Mouse (Mus musculus): ENCODE results near the gene Atxn1. TPM values are rescaled to one million over a fixed set of nuclear protein-coding genes. Genes with fewer than 3 reads are reported as not detected.
A peak's percentile ranks its signal among the peaks of the same experiment; 100 is the strongest.

Gene Atxn1
- total and polyA plus RNA-seq, 3 experiments = 8.0 to 13.1 (median 9.7) TPM

DNA sequence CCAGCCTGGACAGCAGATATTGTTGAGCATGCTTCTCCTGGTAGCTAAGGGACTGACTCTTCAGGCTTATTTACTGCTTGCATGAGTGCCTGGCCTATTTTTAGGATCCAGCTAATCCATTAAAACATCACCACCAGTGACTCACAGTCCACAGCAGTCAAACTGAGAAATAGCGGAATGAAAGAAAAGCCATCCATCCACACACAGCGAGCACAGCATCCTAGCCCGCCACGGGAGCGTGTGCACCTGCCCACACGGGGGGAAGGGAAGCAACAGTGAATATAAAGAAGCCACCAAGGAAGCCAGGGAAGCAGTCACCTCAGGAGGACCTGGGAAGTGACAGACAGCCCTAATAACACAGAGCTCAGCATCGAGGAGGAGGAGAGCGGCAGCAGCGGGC, 402.8 kb downstream of the Atxn1 start:
- no peaks in the 10 kb centered on the region for H3K27me3 ChIP-seq (replicated peaks)
- no peak overlapping the region for H3K27ac ChIP-seq (ENCODE audit: insufficient read depth, low read depth)
- no peak overlapping the region for H3K9ac ChIP-seq (ENCODE audit: insufficient read depth, low read depth)
- H3K79me2 ChIP-seq (replicated peaks; ENCODE audit: control insufficient read depth, extremely low read depth, insufficient read depth, poor library complexity, severe bottlenecking) = no peaks in the 10 kb centered on the region
- H3K9me3 ChIP-seq (replicated peaks; ENCODE audit: low read length) = no peaks in the 10 kb centered on the region
- H3K4me1 ChIP-seq (ENCODE audit: control insufficient read depth in 1 of 2, insufficient read depth in 2 of 2) = no peaks in the 10 kb centered on the region
- in situ Hi-C loops (cut with MboI; ENCODE audit: low pct_ligation_motif_present, low pct_unique_long_range_greater_than_20kb, low sequenced_read_pairs) (no loop called here), dilution Hi-C loops (cut with MboI; ENCODE audit: extremely low pct_ligation_motif_present, extremely low pct_unique_long_range_greater_than_20kb, low sequenced_read_pairs) (no loop called here)
- no peak overlapping the region for H3K4me3 ChIP-seq (replicated peaks in 1 of 3; ENCODE audit: low read depth in 2 of 3, low read length in 2 of 3, poor library complexity in 1 of 3)
- TF ChIP-seq UBTF (IDR thresholded peaks at IDR 0.05; ENCODE audit: low read depth, low read length) = no peak
- TF ChIP-seq MAFK (IDR thresholded peaks at IDR 0.05; ENCODE audit: insufficient replicate concordance, low read length) = no peak
- no peak for TF ChIP-seq E2F4 (IDR thresholded peaks at IDR 0.05; ENCODE audit: insufficient replicate concordance, low read depth, low read length)
- TF ChIP-seq JUND (conservative IDR thresholded peaks at IDR 0.05; ENCODE audit: low read depth, low read length) = no peak
- no peak for TF ChIP-seq USF2 (conservative IDR thresholded peaks at IDR 0.05; ENCODE audit: low read depth, low read length)
- TF ChIP-seq MYC (IDR thresholded peaks at IDR 0.05; ENCODE audit: low read depth, low read length) = no peak
- no peak overlapping the region for H3K4me2 ChIP-seq (ENCODE audit: insufficient read depth, low read depth, poor library complexity, severe bottlenecking)
- DNase-seq (ENCODE audit: extremely low read depth) = no peak
- H3K36me3 ChIP-seq (replicated peaks in 1 of 2; ENCODE audit: control insufficient read depth in 1 of 2, insufficient read depth in 1 of 2, low read length in 1 of 2) = peaks cover 35 to 95% of the 10 kb centered on the region in 2 experiments

GRCm38 (mm10) chr13:45560543-45560942, 404.3 kb downstream of the Atxn1 start:
- dilution Hi-C loops (cut with MboI; ENCODE audit: extremely low pct_ligation_motif_present, extremely low pct_unique_long_range_greater_than_20kb, low sequenced_read_pairs) = no loop called here
- no peak overlapping the region for H3K4me3 ChIP-seq (replicated peaks in 1 of 3; ENCODE audit: low read depth in 2 of 3, low read length in 2 of 3, poor library complexity in 1 of 3)
- H3K27me3 ChIP-seq (replicated peaks) = no peaks in the 10 kb centered on the region
- no peaks in the 10 kb centered on the region for H3K79me2 ChIP-seq (replicated peaks; ENCODE audit: control insufficient read depth, extremely low read depth, insufficient read depth, poor library complexity, severe bottlenecking)
- TF ChIP-seq NELFE (IDR thresholded peaks at IDR 0.05; ENCODE audit: low read depth, low read length) (no peak), HCFC1 (IDR thresholded peaks at IDR 0.05; ENCODE audit: low read depth, low read length) (no peak), SMC3 (IDR thresholded peaks at IDR 0.05; ENCODE audit: low read depth, low read length) (peak; percentile 44), POLR2A (IDR thresholded peaks at IDR 0.05; ENCODE audit: low read depth, low read length) (no peak), TBP (conservative IDR thresholded peaks at IDR 0.05; ENCODE audit: low read depth, low read length) (no peak), JUN (IDR thresholded peaks at IDR 0.05; ENCODE audit: insufficient read depth, low read depth, low read length) (no peak), RAD21 (IDR thresholded peaks at IDR 0.05; ENCODE audit: low read depth, low read length) (peak; percentile 16), TCF12 (IDR thresholded peaks at IDR 0.05; ENCODE audit: low read depth, low read length) (no peak), CTCF (conservative IDR thresholded peaks at IDR 0.05 in 1 of 2, IDR thresholded peaks at IDR 0.05 in 1 of 2; ENCODE audit: low read depth in 2 of 2, low read length in 2 of 2) (peak; percentile 62 to 70)
- H3K4me1 ChIP-seq (ENCODE audit: control insufficient read depth in 1 of 2, insufficient read depth in 2 of 2) = no peaks in the 10 kb centered on the region
- H3K9me3 ChIP-seq (replicated peaks; ENCODE audit: low read length) = no peaks in the 10 kb centered on the region
- H3K27ac ChIP-seq (ENCODE audit: insufficient read depth, low read depth) = no peak overlapping the region
- no peak overlapping the region for H3K9ac ChIP-seq (ENCODE audit: insufficient read depth, low read depth)
- H3K4me2 ChIP-seq (ENCODE audit: insufficient read depth, low read depth, poor library complexity, severe bottlenecking) = no peak overlapping the region
- in situ Hi-C loops (cut with MboI; ENCODE audit: low pct_ligation_motif_present, low pct_unique_long_range_greater_than_20kb, low sequenced_read_pairs) = no loop called here
- peaks cover 31 to 93% of the 10 kb centered on the region in 2 experiments for H3K36me3 ChIP-seq (replicated peaks in 1 of 2; ENCODE audit: control insufficient read depth in 1 of 2, insufficient read depth in 1 of 2, low read length in 1 of 2)
- DNase-seq (ENCODE audit: extremely low read depth) = peak; percentile 31

GRCm38 (mm10) chr13:45559258-45559657, 405.6 kb downstream of the Atxn1 start:
- Histone ChIP-seq H3K27ac (ENCODE audit: insufficient read depth, low read depth) (no peak overlapping the region), H3K9ac (ENCODE audit: insufficient read depth, low read depth) (no peak overlapping the region), H3K9me3 (replicated peaks; ENCODE audit: low read length) (no peaks in the 10 kb centered on the region), H3K4me1 (ENCODE audit: control insufficient read depth in 1 of 2, insufficient read depth in 2 of 2) (no peaks in the 10 kb centered on the region), H3K27me3 (replicated peaks) (no peaks in the 10 kb centered on the region), H3K4me3 (replicated peaks in 1 of 3; ENCODE audit: low read depth in 2 of 3, low read length in 2 of 3, poor library complexity in 1 of 3) (no peak overlapping the region), H3K4me2 (ENCODE audit: insufficient read depth, low read depth, poor library complexity, severe bottlenecking) (no peak overlapping the region), H3K79me2 (replicated peaks; ENCODE audit: control insufficient read depth, extremely low read depth, insufficient read depth, poor library complexity, severe bottlenecking) (no peaks in the 10 kb centered on the region), H3K36me3 (replicated peaks in 1 of 2; ENCODE audit: control insufficient read depth in 1 of 2, insufficient read depth in 1 of 2, low read length in 1 of 2) (peaks cover 24 to 89% of the 10 kb centered on the region in 2 experiments)
- in situ Hi-C loops (cut with MboI; ENCODE audit: low pct_ligation_motif_present, low pct_unique_long_range_greater_than_20kb, low sequenced_read_pairs) = no loop called here
- DNase-seq (ENCODE audit: extremely low read depth) = no peak
- dilution Hi-C loops (cut with MboI; ENCODE audit: extremely low pct_ligation_motif_present, extremely low pct_unique_long_range_greater_than_20kb, low sequenced_read_pairs) = no loop called here
- TF ChIP-seq KAT2A (IDR thresholded peaks at IDR 0.05; ENCODE audit: insufficient replicate concordance, low read length) = no peak
- TF ChIP-seq CHD2 (IDR thresholded peaks at IDR 0.05; ENCODE audit: low read length) = no peak
- TF ChIP-seq MEF2A (IDR thresholded peaks at IDR 0.05; ENCODE audit: borderline replicate concordance, low read depth, low read length) = no peak
- no peak for TF ChIP-seq SIN3A (IDR thresholded peaks at IDR 0.05; ENCODE audit: low read length)
- no peak for TF ChIP-seq PAX5 (IDR thresholded peaks at IDR 0.05; ENCODE audit: low read length)
- TF ChIP-seq ZNF384 (IDR thresholded peaks at IDR 0.05; ENCODE audit: low read depth, low read length) = no peak
- TF ChIP-seq MAZ (IDR thresholded peaks at IDR 0.05; ENCODE audit: low read depth, low read length) = no peak
- no peak for TF ChIP-seq IRF4 (IDR thresholded peaks at IDR 0.05; ENCODE audit: low read depth, low read length)
- no peak for TF ChIP-seq POLR2A (IDR thresholded peaks at IDR 0.05; ENCODE audit: low read depth, low read length)
- TF ChIP-seq POLR2AphosphoS2 (IDR thresholded peaks at IDR 0.05; ENCODE audit: low read depth, low read length) = no peak
- TF ChIP-seq HCFC1 (IDR thresholded peaks at IDR 0.05; ENCODE audit: low read depth, low read length) = no peak
- no peak for TF ChIP-seq TCF12 (IDR thresholded peaks at IDR 0.05; ENCODE audit: low read depth, low read length)
- TF ChIP-seq NRF1 (IDR thresholded peaks at IDR 0.05; ENCODE audit: low read depth, low read length) = no peak
- TF ChIP-seq UBTF (IDR thresholded peaks at IDR 0.05; ENCODE audit: low read depth, low read length) = no peak
- TF ChIP-seq E2F4 (IDR thresholded peaks at IDR 0.05; ENCODE audit: insufficient replicate concordance, low read depth, low read length) = no peak
- TF ChIP-seq MYC (IDR thresholded peaks at IDR 0.05; ENCODE audit: low read depth, low read length) = no peak
- TF ChIP-seq ZC3H11A (IDR thresholded peaks at IDR 0.05; ENCODE audit: low read depth, low read length) = no peak
- TF ChIP-seq BHLHE40 (IDR thresholded peaks at IDR 0.05; ENCODE audit: low read depth, low read length) = no peak
- TF ChIP-seq MAFK (IDR thresholded peaks at IDR 0.05; ENCODE audit: insufficient replicate concordance, low read length) = no peak
